Mouse (Mus musculus) erythroblast, embryonic 14.5 days (primary cell): ENCODE results near the gene Orc2.

ENCODE experiments used
- GATA1 ChIP-seq: IDR thresholded peaks from 2 replicates; pipeline ENCODE4 v1.6.1; 2012; ENCODE audit warnings: low read length, inconsistent platforms, mixed read lengths
- TAL1 ChIP-seq: IDR thresholded peaks from 3 replicates; pipeline ENCODE4 v1.6.1; 2012; ENCODE audit warnings: low read length, inconsistent platforms, mixed read lengths

- TF ChIP-seq GATA1, result no peak
- no peak for TF ChIP-seq TAL1
Measured at GRCm38 (mm10) chr1:58495603-58496002, 9.3 kb downstream of the Orc2 start.
